Mouse (Mus musculus) embryonic facial prominence, embryonic 14.5 days (tissue): ENCODE measurements around the gene Tldc2. TPM values are rescaled to one million over a fixed set of nuclear protein-coding genes. Genes with fewer than 3 reads are reported as not detected.

ENCODE experiments used
- ATAC-seq: fragments of 200-750 bp; cut with Nextera tagmentation; 2 replicates; pipeline ENCODE4 v1.8.0; 2017; ENCODE audit warnings: low read depth, moderate number of reproducible peaks, moderate TSS enrichment
- DNase-seq: peaks from one replicate; pipeline ENCODE4 v3.0.0-alpha.2; 2015; ENCODE audit warnings: low spot score
- H3K27ac ChIP-seq: fragments of 300-500 bp; sonication (generic); replicated peaks from 2 replicates; pipeline ENCODE4 v1.5.1; 2014; ENCODE audit warnings: low read depth, mild to moderate bottlenecking, low read length, moderate library complexity
- H3K27me3 ChIP-seq: fragments of 300-500 bp; sonication (generic); replicated peaks from 2 replicates; pipeline ENCODE4 v1.6.1; 2014; ENCODE audit warnings: low read length; ENCODE audit not compliant: control insufficient read depth, insufficient read depth
- H3K36me3 ChIP-seq: fragments of 300-500 bp; sonication (generic); 2 replicates; pipeline ENCODE4 v1.6.1; 2014; ENCODE audit warnings: low read length, mixed read lengths; ENCODE audit not compliant: control insufficient read depth, insufficient read depth
- H3K4me1 ChIP-seq: fragments of 300-500 bp; sonication (generic); 2 replicates; pipeline ENCODE4 v1.6.1; 2014; ENCODE audit warnings: antibody characterized with exemption, low read length; ENCODE audit not compliant: control insufficient read depth, insufficient read depth
- H3K4me2 ChIP-seq: fragments of 300-500 bp; sonication (generic); 2 replicates; pipeline ENCODE4 v1.6.1; 2014; ENCODE audit warnings: low read depth, mild to moderate bottlenecking, low read length, moderate library complexity, mixed read lengths
- H3K4me3 ChIP-seq: fragments of 300-500 bp; sonication (generic); 2 replicates; pipeline ENCODE4 v1.5.1; 2014; ENCODE audit warnings: low read depth, mild to moderate bottlenecking, low read length
- H3K9ac ChIP-seq: fragments of 300-500 bp; sonication (generic); 2 replicates; pipeline ENCODE4 v1.6.1; 2014; ENCODE audit warnings: low read depth, mild to moderate bottlenecking, low read length, moderate library complexity, mixed read lengths
- H3K9me3 ChIP-seq: fragments of 300-500 bp; sonication (generic); 2 replicates; pipeline ENCODE4 v1.6.1; 2016; ENCODE audit warnings: low read length; ENCODE audit not compliant: control insufficient read depth
- WGBS: fragments of 180-500 bp; shearing (Covaris S2); extraction: QIAGEN DNeasy Blood & Tissue Kit; methylation state at CpG from one replicate; pipeline ENCODE4 v1.1.7; 2014; 5-methylcytosine and 5-hydroxymethylcytosine counted together
- polyA plus RNA-seq: library from polyadenylated mRNA; unstranded; fragments of >200 nt; fragmentation: Nextera tagmentation; extraction: Ambion mirVana; gene quantifications from 2 replicates; pipeline ENCODE4 v1.2.1, GENCODE M21; 2014

The Tldc2 gene
- polyA plus RNA-seq, 1 experiment from 2014 or later, result not detected

GRCm38 (mm10) chr2:157057186-157057585 is 29.7 kb upstream of the Tldc2 start:
- no peak overlapping the region for H3K27ac ChIP-seq
- H3K9me3 ChIP-seq, result no peaks in the 10 kb centered on the region
- H3K27me3 ChIP-seq, result no peaks in the 10 kb centered on the region
- H3K4me1 ChIP-seq, result peaks cover 28% of the 10 kb centered on the region
- no peak overlapping the region for H3K4me2 ChIP-seq
- H3K9ac ChIP-seq, result no peak overlapping the region
- peaks cover 55% of the 10 kb centered on the region for H3K36me3 ChIP-seq
- ATAC-seq, result no peak
- H3K4me3 ChIP-seq, result no peak overlapping the region
- no peak for DNase-seq
- 91% methylated on average over 3 of the region's 3 CpGs for WGBS

- H3K27ac ChIP-seq, result peak overlapping the region; percentile 85
- H3K9ac ChIP-seq, result no peak overlapping the region
- peaks cover 28% of the 10 kb centered on the region for H3K4me1 ChIP-seq
- peaks cover 49% of the 10 kb centered on the region for H3K36me3 ChIP-seq
- no peak for ATAC-seq
- 81% methylated on average over 4 of the region's 4 CpGs for WGBS
- H3K4me2 ChIP-seq, result no peak overlapping the region
- DNase-seq, result no peak
- H3K9me3 ChIP-seq, result no peaks in the 10 kb centered on the region
- no peaks in the 10 kb centered on the region for H3K27me3 ChIP-seq
- no peak overlapping the region for H3K4me3 ChIP-seq
Observed at GRCm38 (mm10) chr2:157057758-157058157, 29.1 kb upstream of the Tldc2 start.

- Histone ChIP-seq H3K4me3 (0 out of 2 replicates have a peak overlapping the region, but pooled peaks have one; percentile 12), H3K4me1 (peaks cover 32% of the 10 kb centered on the region), H3K9me3 (no peaks in the 10 kb centered on the region), H3K9ac (peak overlapping the region; percentile 36; the same call in 1 of the 2 replicates), H3K36me3 (peaks cover 42% of the 10 kb centered on the region), H3K4me2 (peak overlapping the region; percentile 50), H3K27ac (peak overlapping the region; percentile 85), H3K27me3 (no peaks in the 10 kb centered on the region)
- WGBS, result 15% methylated on average over 15 of the region's 18 CpGs
- ATAC-seq (peak; percentile 93), DNase-seq (peak; percentile 95)
Observed at GRCm38 (mm10) chr2:157058342-157058998, 28.4 kb upstream of the Tldc2 start.

- peak overlapping the region; percentile 85 for H3K27ac ChIP-seq
- peak overlapping the region; percentile 15; the same call in 1 of the 2 replicates for H3K9ac ChIP-seq
- 59% methylated on average over 8 of the region's 8 CpGs for WGBS
- DNase-seq (no peak), ATAC-seq (no peak; the same call in 1 of the 2 replicates)
- H3K36me3 ChIP-seq, result peaks cover 35% of the 10 kb centered on the region
- H3K27me3 ChIP-seq, result no peaks in the 10 kb centered on the region
- H3K4me1 ChIP-seq, result peaks cover 37% of the 10 kb centered on the region
- peak overlapping the region; percentile 50 for H3K4me2 ChIP-seq
- H3K4me3 ChIP-seq, result no peak overlapping the region
- H3K9me3 ChIP-seq, result no peaks in the 10 kb centered on the region
Observed at GRCm38 (mm10) chr2:157059166-157059565, 27.7 kb upstream of the Tldc2 start.

- no peak overlapping the region for H3K9ac ChIP-seq
- 91% methylated on average over 14 of the region's 14 CpGs for WGBS
- peaks cover 27% of the 10 kb centered on the region for H3K36me3 ChIP-seq
- no peaks in the 10 kb centered on the region for H3K9me3 ChIP-seq
- no peak overlapping the region for H3K4me2 ChIP-seq
- peaks cover 36% of the 10 kb centered on the region for H3K4me1 ChIP-seq
- H3K4me3 ChIP-seq, result no peak overlapping the region
- no peak overlapping the region for H3K27ac ChIP-seq
- no peak for DNase-seq
- ATAC-seq, result no peak
- H3K27me3 ChIP-seq, result no peaks in the 10 kb centered on the region
Observed at GRCm38 (mm10) chr2:157060037-157060436, 26.8 kb upstream of the Tldc2 start.

GRCm38 (mm10) chr2:157060557-157061305 is 26.1 kb upstream of the Tldc2 start:
- Histone ChIP-seq H3K4me3 (no peak overlapping the region), H3K9ac (no peak overlapping the region), H3K36me3 (peaks cover 23% of the 10 kb centered on the region), H3K4me2 (no peak overlapping the region), H3K27me3 (no peaks in the 10 kb centered on the region), H3K4me1 (peaks cover 37% of the 10 kb centered on the region), H3K27ac (no peak overlapping the region), H3K9me3 (no peaks in the 10 kb centered on the region)
- ATAC-seq, result no peak
- no peak for DNase-seq
- WGBS, result 88% methylated on average over 11 of the region's 11 CpGs

GRCm38 (mm10) chr2:157063241-157063700 is 23.6 kb upstream of the Tldc2 start:
- no peak overlapping the region for H3K27ac ChIP-seq

GRCm38 (mm10) chr2:157064136-157064535 is 22.7 kb upstream of the Tldc2 start:
- Histone ChIP-seq H3K4me1 (peaks cover 35% of the 10 kb centered on the region), H3K27me3 (no peaks in the 10 kb centered on the region), H3K36me3 (peaks cover 12% of the 10 kb centered on the region; the same call in 1 of the 2 replicates), H3K4me3 (no peak overlapping the region), H3K4me2 (no peak overlapping the region), H3K9me3 (no peaks in the 10 kb centered on the region), H3K27ac (peak overlapping the region; percentile 44), H3K9ac (0 out of 2 replicates have a peak overlapping the region, but pooled peaks have one; percentile 25)
- WGBS, result 53% methylated on average over 7 of the region's 7 CpGs
- DNase-seq (no peak), ATAC-seq (no peak)

More at GRCm38 (mm10) chr2:157063241-157063700, 23.6 kb upstream of the Tldc2 start:
- Histone ChIP-seq H3K9ac (no peak overlapping the region), H3K4me2 (no peak overlapping the region), H3K4me1 (peaks cover 33% of the 10 kb centered on the region), H3K27me3 (no peaks in the 10 kb centered on the region), H3K4me3 (no peak overlapping the region), H3K36me3 (peaks cover 12% of the 10 kb centered on the region; the same call in 1 of the 2 replicates), H3K9me3 (no peaks in the 10 kb centered on the region)
- DNase-seq, result no peak
- 64% methylated on average over 4 of the region's 4 CpGs for WGBS
- no peak for ATAC-seq
